Mouse (Mus musculus) lung, adult 2 months (tissue): ENCODE measurements around the gene Utp14a. TPM values are rescaled to one million over a fixed set of nuclear protein-coding genes. Genes with fewer than 3 reads are reported as not detected.
"Not testable (repeated sequence)": the region's sequence is repeated elsewhere in the genome, so short reads cannot be mapped to it uniquely, and the experiment has no call there.

Experiments used
- DNase-seq: peaks from one replicate; pipeline ENCODE4 v3.0.0; 2022
- H3K4me1 ChIP-seq: fragments of 200-500 bp; 2 replicates; pipeline ENCODE4 v1.6.1; 2011; ENCODE audit warnings: low read length; ENCODE audit not compliant: control insufficient read depth, insufficient read depth
- H3K4me3 ChIP-seq: fragments of 200-500 bp; replicated peaks from 2 replicates; pipeline ENCODE3; 2011; ENCODE audit warnings: low read depth, mild to moderate bottlenecking, control low read depth, low read length; ENCODE audit errors: extremely low read depth
- CTCF ChIP-seq: fragments of 200-500 bp; IDR thresholded peaks from 2 replicates; pipeline ENCODE4 v1.5.1; 2011; ENCODE audit warnings: mild to moderate bottlenecking, low read length, control low read depth; ENCODE audit not compliant: insufficient read depth
- POLR2A ChIP-seq: fragments of 200-500 bp; IDR thresholded peaks from 2 replicates; pipeline ENCODE4 v1.6.1; 2011; ENCODE audit warnings: low read depth, mild to moderate bottlenecking, control low read depth, low read length, borderline replicate concordance; ENCODE audit errors: extremely low read depth
- WGBS: fragments of 180-500 bp; shearing (Covaris S2); methylation state at CpG from one replicate; pipeline ENCODE4 v1.1.7; 2018; 5-methylcytosine and 5-hydroxymethylcytosine counted together
- polyA plus RNA-seq: library from polyadenylated mRNA; depleted of rRNA; stranded (reverse); fragments of >200 nt; gene quantifications from 2 replicates; pipeline ENCODE4 v1.2.3, GENCODE M21; 2012; rRNA removed

The Utp14a gene
- 1.8 and 2.9 TPM in 2 replicates for polyA plus RNA-seq

DNA sequence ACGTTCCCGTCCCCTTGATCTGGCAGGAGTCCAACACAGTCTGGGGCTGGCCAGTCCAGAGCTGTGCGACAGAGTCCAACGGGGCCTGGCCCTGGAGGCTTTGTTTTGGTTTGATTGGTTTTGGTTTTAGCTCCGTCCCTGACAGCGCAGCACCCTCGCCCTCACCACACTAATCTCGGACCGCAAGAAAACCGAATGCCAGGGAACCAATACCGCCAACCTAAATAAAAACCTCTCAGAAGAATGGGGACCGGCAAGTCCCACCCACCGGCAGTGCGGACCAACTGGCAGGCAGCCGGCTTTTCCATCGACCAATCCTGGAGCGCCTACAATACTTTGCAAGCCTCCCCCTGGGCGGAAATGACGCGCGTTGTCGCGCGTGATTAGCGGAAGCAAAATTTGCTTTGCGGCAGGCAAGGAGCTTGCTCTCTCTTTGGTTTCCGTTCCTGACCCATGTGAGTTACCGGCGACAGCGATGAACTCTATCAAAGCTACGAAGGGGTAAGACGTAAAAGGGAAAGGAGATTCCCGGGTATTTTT lies at the start of gene Utp14a:
Gene Utp14a, plus strand, starts transcription at position 395 of the 540 bp plus-strand sequence.
- 16% methylated on average over 33 of the region's 33 CpGs for WGBS
- peak; percentile 87 for DNase-seq
- Histone ChIP-seq H3K4me1 (0 out of 2 replicates have a peak, but pooled peaks cover 2% of the 10 kb centered on the region), H3K4me3 (peak within 1 kb of the TSS; percentile 75)
- TF ChIP-seq CTCF (no peak), POLR2A (no peak; the same call in 1 of the 2 replicates)

DNA sequence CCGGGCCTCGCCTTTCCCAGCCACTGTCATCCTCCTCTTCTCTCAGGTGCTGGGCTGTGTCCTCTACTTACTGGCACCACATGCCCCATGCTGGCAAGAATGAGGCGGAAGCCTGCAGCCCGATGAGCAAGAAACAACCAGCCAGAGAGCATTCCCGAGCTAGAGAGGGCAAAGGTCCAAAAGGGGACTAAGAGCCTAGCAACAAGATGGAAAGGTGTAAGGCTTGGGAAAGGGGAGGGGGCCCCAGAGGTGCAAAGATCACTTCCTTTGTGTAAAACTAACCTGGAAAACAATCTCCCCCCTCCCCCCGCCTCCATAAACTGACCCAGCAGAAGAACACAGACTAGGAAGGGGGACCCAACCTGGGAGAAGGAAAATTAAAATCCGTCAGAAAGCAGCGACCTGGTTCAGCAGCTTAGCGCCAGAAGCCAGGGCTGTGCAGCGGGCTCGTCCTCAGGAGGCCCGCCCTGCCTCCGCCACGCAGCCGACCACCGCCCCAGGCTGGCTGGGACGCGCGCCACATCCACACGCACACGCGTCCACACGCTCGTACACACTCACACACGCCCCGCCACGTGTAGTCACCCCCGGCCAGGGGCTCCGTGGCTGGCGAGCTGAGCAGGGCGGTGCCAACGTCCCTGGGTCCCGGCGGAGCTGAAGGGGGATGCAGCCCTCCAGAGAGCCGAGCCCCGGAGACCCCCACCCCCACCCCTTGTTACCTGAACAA lies 48.7 kb upstream of the Utp14a start:
- 17% methylated on average over 36 of the region's 36 CpGs for WGBS
- TF ChIP-seq CTCF (no peak), POLR2A (no peak)
- H3K4me1 ChIP-seq, result no peaks in the 10 kb centered on the region; the same call in 1 of the 2 replicates
- H3K4me3 ChIP-seq, result peak overlapping the region; percentile 93
- peak; percentile 12 for DNase-seq

DNA sequence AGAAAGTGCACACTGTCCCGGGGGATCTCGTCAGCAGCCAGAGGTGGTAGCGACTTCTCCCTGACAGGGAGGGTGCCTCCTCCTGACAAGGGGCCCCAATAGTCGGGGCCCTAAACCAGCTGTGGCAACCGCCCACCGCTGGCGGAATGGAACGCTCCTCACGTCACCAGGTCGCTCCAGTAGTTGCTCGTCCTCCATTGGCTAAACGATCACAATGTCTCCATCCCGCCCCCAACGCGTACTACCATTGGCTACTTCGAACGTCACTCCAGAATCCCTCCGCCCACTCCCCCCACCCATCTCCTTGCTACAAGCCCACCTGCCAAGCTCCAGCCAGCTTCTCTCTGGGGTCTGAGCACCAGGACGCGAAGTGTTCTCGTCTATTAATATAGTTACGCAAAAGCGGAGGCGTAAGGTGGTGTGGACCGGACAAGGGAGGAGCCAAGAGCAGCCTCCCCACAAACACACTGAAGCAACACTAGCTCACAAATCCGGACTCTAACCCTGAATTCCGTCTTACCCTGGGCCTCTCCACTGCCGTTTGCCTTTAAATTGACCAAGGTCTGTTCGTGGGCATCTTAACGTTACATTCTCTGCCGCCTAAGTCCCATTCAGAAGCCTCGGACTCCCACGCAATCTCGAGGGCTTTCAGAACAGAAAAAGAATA lies 48.0 kb upstream of the Utp14a start, which contains the start of gene Zdhhc9:
Gene Zdhhc9, minus strand, starts transcription at position 360 of the 667 bp plus-strand sequence.
- WGBS, result 21% methylated on average over 34 of the region's 34 CpGs
- no peak for TF ChIP-seq CTCF
- peak; percentile 46; the same call in 1 of the 2 replicates for TF ChIP-seq POLR2A
- peak within 1 kb of the TSS; percentile 93 for H3K4me3 ChIP-seq

DNA sequence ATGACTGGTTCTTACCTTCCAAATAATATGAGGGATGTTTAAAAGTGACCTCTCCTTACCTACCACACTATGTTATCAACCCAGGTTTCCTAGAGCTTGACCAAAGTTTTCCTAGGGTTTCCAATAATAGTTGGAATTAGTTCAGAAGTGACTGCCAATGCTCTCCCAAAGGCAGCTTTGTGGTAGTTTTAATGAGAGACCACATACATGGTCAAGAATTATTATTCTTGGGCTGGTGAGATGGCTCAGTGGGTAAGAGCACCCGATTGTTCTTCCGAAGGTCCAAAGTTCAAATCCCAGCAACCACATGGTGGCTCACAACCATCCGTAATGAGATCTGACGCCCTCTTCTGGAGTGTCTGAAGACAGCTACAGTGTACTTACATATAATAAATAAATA lies 46.9 kb upstream of the Utp14a start:
- DNase-seq, H3K4me3 ChIP-seq, H3K4me1 ChIP-seq: not testable (repeated sequence)
- WGBS, result 78% methylated on average over 4 of the region's 4 CpGs

More for the DNA sequence above, 48.0 kb upstream of the Utp14a start, which contains the start of gene Zdhhc9:
- peak; percentile 84 for DNase-seq
- H3K4me1 ChIP-seq, result no peaks in the 10 kb centered on the region

DNA sequence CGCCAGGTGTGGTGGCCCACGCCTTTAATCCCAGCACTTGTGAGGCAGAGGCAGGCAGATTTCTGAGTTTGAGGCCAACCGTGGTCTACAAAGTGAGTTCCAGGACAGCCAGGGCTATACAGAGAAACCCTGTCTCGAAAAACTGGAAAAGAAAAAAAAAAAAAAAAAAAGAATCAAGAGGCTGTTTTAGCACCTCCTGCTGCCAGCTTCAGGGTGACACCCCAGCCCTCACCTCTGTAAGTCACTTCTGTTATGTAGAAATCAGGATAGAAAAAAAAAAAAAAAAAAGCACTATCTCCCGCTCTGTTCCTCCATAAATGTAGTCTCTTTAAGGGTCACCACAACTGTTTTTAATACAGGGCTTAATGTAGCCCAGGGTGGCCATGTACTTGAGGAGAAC lies 37.2 kb upstream of the Utp14a start:
- WGBS, result 71% methylated on average over 5 of the region's 5 CpGs
- Histone ChIP-seq H3K4me1 (no peaks in the 10 kb centered on the region), H3K4me3 (no peak overlapping the region)
- no peak for TF ChIP-seq CTCF
- TF ChIP-seq POLR2A, result no peak
- DNase-seq, result no peak

DNA sequence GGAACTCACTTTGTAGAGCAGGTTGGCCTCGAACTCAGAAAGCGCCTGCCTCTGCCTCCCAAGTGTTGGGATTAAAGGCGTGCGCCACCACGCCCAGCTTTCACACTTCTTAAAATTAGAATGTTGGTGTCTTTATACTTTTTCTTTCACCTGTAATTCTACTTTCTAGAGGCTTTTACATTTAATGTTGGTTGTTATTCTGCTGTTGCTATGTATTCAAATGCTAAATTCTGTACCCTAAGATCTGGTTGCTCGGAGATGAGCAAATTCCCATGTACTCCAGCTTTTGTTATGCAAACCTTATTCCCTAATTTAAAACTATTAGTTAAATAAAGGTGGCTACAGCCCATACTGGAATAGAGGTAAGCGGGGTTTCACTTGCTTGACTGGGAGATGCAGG lies 34.0 kb upstream of the Utp14a start:
- Histone ChIP-seq H3K4me3 (no peak overlapping the region), H3K4me1 (no peaks in the 10 kb centered on the region)
- 81% methylated on average over 7 of the region's 7 CpGs for WGBS
- TF ChIP-seq CTCF, result no peak
- TF ChIP-seq POLR2A, result no peak
- no peak for DNase-seq

DNA sequence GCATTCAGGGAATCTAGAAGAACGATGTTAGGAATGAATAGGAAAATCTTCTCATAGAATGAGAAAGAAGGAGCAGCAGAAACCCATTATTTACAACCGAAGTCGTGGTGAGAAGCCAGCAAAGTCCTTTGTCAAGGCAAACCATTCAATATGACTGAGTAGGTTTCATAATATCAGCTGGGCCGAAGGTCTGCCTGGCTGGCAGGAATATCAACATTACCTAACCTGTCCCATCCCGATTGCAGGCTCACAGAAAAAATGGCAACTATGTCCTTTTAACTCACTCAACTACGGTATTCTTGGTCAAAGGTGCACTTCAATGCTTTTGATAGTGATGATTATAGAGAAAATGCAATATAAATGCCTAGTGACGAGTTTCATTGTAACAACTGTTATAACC lies 30.4 kb upstream of the Utp14a start:
- no peak for DNase-seq
- Histone ChIP-seq H3K4me1 (no peaks in the 10 kb centered on the region), H3K4me3 (no peak overlapping the region)
- TF ChIP-seq CTCF (no peak), POLR2A (no peak)
- 78% methylated on average over 7 of the region's 7 CpGs for WGBS

DNA sequence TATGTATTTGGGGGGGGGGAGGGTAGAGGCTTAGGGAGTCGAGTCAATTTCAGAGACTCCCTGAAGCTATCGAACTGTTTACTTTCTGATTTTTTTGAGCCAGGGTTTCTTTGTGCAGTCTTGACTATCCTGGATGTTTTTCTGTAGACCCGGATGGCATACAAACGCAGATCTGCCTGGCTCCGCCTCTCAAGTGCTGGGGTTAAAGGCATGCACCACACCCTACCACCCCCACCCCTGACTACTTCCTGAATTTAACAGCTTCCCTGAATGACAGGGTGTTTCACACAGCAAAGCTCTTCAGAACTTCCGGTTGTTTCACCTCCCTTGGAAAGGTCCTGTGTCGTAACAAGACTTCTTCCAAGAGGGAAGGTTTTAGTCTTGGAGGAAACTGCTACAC lies 22.2 kb upstream of the Utp14a start:
- DNase-seq, result peak; percentile 7
- TF ChIP-seq POLR2A (no peak), CTCF (no peak)
- Histone ChIP-seq H3K4me3 (no peak overlapping the region), H3K4me1 (no peaks in the 10 kb centered on the region; the same call in 1 of the 2 replicates)
- 42% methylated on average over 7 of the region's 7 CpGs for WGBS

DNA sequence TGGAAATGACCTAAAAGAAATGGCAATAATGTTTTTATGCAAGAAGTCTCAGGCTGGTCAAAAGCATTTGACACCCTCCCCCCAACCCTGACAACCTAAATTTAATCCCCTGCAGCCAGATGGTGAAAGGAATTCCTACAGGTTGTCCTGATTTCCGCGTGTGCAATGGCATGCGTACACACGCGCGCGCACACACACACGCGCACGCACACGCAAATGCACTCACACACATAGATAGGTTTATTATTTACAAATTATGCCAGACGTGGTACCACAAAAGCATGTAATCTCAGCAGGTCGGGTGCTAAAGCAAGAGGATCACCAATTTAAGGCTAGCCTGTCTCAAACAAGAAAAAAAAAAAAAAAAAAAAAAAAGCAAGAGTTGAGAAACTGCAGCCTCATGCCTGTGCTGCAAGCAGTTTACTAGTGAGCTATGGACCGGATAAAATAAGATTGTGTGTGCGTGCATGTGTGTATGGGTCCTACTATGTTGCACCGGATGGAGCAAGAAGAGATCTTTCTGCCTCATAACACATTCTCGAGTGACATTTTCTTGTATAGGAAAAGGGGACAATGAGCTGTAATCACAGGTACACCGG lies 733 bp upstream of the Utp14a start:
- no peak for DNase-seq
- 29% methylated on average over 18 of the region's 18 CpGs for WGBS
- TF ChIP-seq CTCF (no peak), POLR2A (no peak)
- H3K4me1 ChIP-seq, result 0 out of 2 replicates have a peak, but pooled peaks cover 2% of the 10 kb centered on the region
- H3K4me3 ChIP-seq, result peak overlapping the region; percentile 60
